ENCODE assay signal across 9 mouse cellular contexts in the genomic region with DNA sequence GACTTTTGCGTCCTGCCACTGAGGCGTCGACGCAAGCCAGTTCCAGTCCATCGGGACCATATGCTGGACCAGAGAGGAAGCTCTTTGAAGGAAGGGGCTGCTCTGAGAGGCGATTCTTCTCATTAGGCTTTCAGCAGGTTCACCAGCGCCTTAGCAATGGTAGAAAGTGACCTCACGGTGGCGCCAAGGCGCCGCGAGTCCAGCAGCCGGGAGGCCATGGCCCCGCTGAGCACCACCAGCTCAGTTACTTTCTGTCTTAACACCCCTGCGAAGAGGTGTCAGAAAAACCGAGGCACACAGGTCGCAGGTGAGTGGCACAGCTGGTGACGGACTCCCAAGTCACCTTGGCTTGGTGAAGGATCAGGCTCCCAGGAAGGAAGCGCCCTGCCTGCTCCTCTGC. TPM values are rescaled to one million over a fixed set of nuclear protein-coding genes. Genes with fewer than 3 reads are reported as not detected.
DNase-seq lines count a peak whose midpoint lies in the region; ATAC-seq and TF ChIP-seq lines count a peak whose summit lies in the region.
"Had no signal": no experiment of that assay in that cellular context is flagged by ENCODE, and none has a peak within 500 bp of the region (broad histone marks: within the 10 kb centered on the region; RNA-seq: fewer than 3 reads in every experiment).

No protein-coding gene starts in this region.

- H3K9me3 ChIP-seq in forebrain, postnatal 0 days (ENCODE audit: low read length): no peaks in the 10 kb centered on the region
- H3K9me3 ChIP-seq: limb, embryonic 12.5 days had no signal

- H3K4me3 ChIP-seq in forebrain, postnatal 0 days (ENCODE audit: low read depth, low read length): no peak overlapping the region
- H3K4me3 ChIP-seq: limb, embryonic 12.5 days had no signal

- no peaks in the 10 kb centered on the region for H3K36me3 ChIP-seq in forebrain, postnatal 0 days (ENCODE audit: insufficient read depth)

- H3K4me1 ChIP-seq in forebrain, postnatal 0 days (ENCODE audit: insufficient read depth): no peaks in the 10 kb centered on the region

- no peaks in the 10 kb centered on the region for H3K27me3 ChIP-seq in forebrain, postnatal 0 days (ENCODE audit: insufficient read depth, low read length)
- H3K27me3 ChIP-seq: limb, embryonic 12.5 days had no signal

- 13% methylated on average over 19 of the region's 19 CpGs for WGBS in forebrain, postnatal 0 days

- H3K9ac ChIP-seq in forebrain, postnatal 0 days: no peak overlapping the region
- H3K9ac ChIP-seq: limb, embryonic 12.5 days had no signal

- no peak overlapping the region for H3K4me2 ChIP-seq in forebrain, postnatal 0 days (ENCODE audit: low read depth)
- H3K4me2 ChIP-seq: limb, embryonic 12.5 days had no signal

- no peak overlapping the region for H3K27ac ChIP-seq in forebrain, postnatal 0 days (ENCODE audit: low read depth, low read length)
- H3K27ac ChIP-seq: limb, embryonic 12.5 days had no signal

- peak; percentile 62 for DNase-seq in MEL-GATA-1-ER (ENCODE audit: extremely low read depth, low read depth)
- peak; percentile 67 for DNase-seq in c-Kit-positive CD71-positive TER-119-positive erythroid progenitor cells, embryonic 14.5 days (ENCODE audit: low spot score)
- DNase-seq in forebrain, postnatal 0 days: peak; percentile 80
- DNase-seq in layer of hippocampus, adult 8-10 months (ENCODE audit: low spot score in 2 of 2): peak; percentile 33 to 69
- peak; percentile 72 for DNase-seq in lung, postnatal 25 days (ENCODE audit: low spot score)
- peak; percentile 48 for DNase-seq in right cerebral cortex, adult 18-20 months
- DNase-seq in urinary bladder, postnatal 14 days (ENCODE audit: low spot score): peak; percentile 73

- peak; percentile 85 for TF ChIP-seq CTCF in forebrain, postnatal 0 days (IDR thresholded peaks at IDR 0.05; ENCODE audit: low read depth)

- peak; percentile 79 for ATAC-seq in forebrain, postnatal 0 days
- peak; percentile 85 to 87 for ATAC-seq in hematopoietic stem cell, adult 5-6 weeks (replicated peaks in 1 of 2; ENCODE audit: insufficient read depth in 1 of 2, low FRiP score in 2 of 2, low TSS enrichment in 1 of 2, low read depth in 1 of 2, poor library complexity in 2 of 2, severe bottlenecking in 2 of 2)

RNA-seq across cellular contexts. Expression of a gene that starts 13.6 kb away (rescaled TPM):
- total RNA-seq in forebrain, postnatal 0 days (2014; rRNA removed): 3.6 and 5.1 TPM in 2 replicates
- polyA plus RNA-seq in forebrain, postnatal 0 days (2015; fragmentation: Nextera tagmentation; extraction: Ambion mirVana): 5.0 and 6.2 TPM in 2 replicates
- 24.4 and 25.0 TPM in 2 replicates for total RNA-seq in hematopoietic stem cell, adult 5-6 weeks (2017)
- 1 to 10 TPM; 1.2 to 2.2 (median 1.7) TPM for total RNA-seq in layer of hippocampus, adult 8-10 months (2022)
